Mouse (Mus musculus) C2C12 (cell line): ENCODE results near the gene Kif19a.

Experiments used
- CTCF ChIP-seq: IDR thresholded peaks from one replicate; pipeline ENCODE4 v1.5.1; 2011; ENCODE audit not compliant: control insufficient read depth, insufficient read depth, insufficient read length
- MYOD1 ChIP-seq: IDR thresholded peaks from one replicate; pipeline ENCODE4 v1.6.1; 2011; ENCODE audit warnings: low read depth; ENCODE audit not compliant: control insufficient read depth, insufficient read length
- MYOG ChIP-seq: IDR thresholded peaks from one replicate; pipeline ENCODE4 v1.6.1; 2011; ENCODE audit not compliant: control insufficient read depth, insufficient read length; ENCODE audit errors: extremely low read depth
- USF1 ChIP-seq: IDR thresholded peaks from one replicate; pipeline ENCODE4 v1.6.1; 2011; ENCODE audit warnings: low read depth, mild to moderate bottlenecking, control low read depth, moderate library complexity

- no peak for TF ChIP-seq MYOD1
- TF ChIP-seq MYOG, result no peak
- no peak for TF ChIP-seq CTCF
- TF ChIP-seq USF1, result no peak
These were observed 38.8 kb downstream of the Kif19a start for GRCm38 (mm10) chr11:114803990-114804389.
